Mouse (Mus musculus) heart, postnatal 0 days (tissue): ENCODE results near the gene Fam216b. TPM values are rescaled to one million over a fixed set of nuclear protein-coding genes. Genes with fewer than 3 reads are reported as not detected.

ENCODE experiments used
- ATAC-seq: fragments of 200-750 bp; cut with Nextera tagmentation; 2 replicates; pipeline ENCODE4 v1.8.0; 2017; ENCODE audit warnings: low read depth, moderate number of reproducible peaks, moderate library complexity; ENCODE audit not compliant: insufficient read depth
- DNase-seq: peaks from one replicate; pipeline ENCODE4 v3.0.0-alpha.2; 2016; ENCODE audit warnings: low spot score
- H3K27ac ChIP-seq: fragments of 300-500 bp; sonication (generic); 2 replicates; pipeline ENCODE4 v1.5.1; 2014; ENCODE audit warnings: low read depth, mild to moderate bottlenecking
- H3K27me3 ChIP-seq: fragments of 300-500 bp; sonication (generic); 2 replicates; pipeline ENCODE4 v1.6.1; 2014; ENCODE audit warnings: low read length, mixed read lengths; ENCODE audit not compliant: control insufficient read depth, insufficient read depth
- H3K36me3 ChIP-seq: fragments of 300-500 bp; sonication (generic); replicated peaks from 2 replicates; pipeline ENCODE4 v1.6.1; 2014; ENCODE audit warnings: low read length, mixed read lengths; ENCODE audit not compliant: control insufficient read depth, insufficient read depth
- H3K4me1 ChIP-seq: fragments of 300-500 bp; sonication (generic); 2 replicates; pipeline ENCODE4 v1.6.1; 2014; ENCODE audit warnings: antibody characterized with exemption; ENCODE audit not compliant: control insufficient read depth, insufficient read depth
- H3K4me2 ChIP-seq: fragments of 300-500 bp; sonication (generic); 2 replicates; pipeline ENCODE4 v1.6.1; 2014; ENCODE audit warnings: low read depth, mild to moderate bottlenecking, low read length, moderate library complexity
- H3K4me3 ChIP-seq: fragments of 300-500 bp; sonication (generic); 2 replicates; pipeline ENCODE4 v1.5.1; 2014; ENCODE audit warnings: low read depth, low read length
- H3K9ac ChIP-seq: fragments of 300-500 bp; sonication (generic); replicated peaks from 2 replicates; pipeline ENCODE4 v1.6.1; 2014; ENCODE audit warnings: low read depth, low read length, mixed read lengths
- H3K9me3 ChIP-seq: fragments of 300-500 bp; sonication (generic); replicated peaks from 2 replicates; pipeline ENCODE4 v1.6.1; 2016; ENCODE audit warnings: low read length; ENCODE audit not compliant: control insufficient read depth
- CTCF ChIP-seq: IDR thresholded peaks from 2 replicates; pipeline ENCODE4 v1.5.1; 2016; ENCODE audit warnings: antibody characterized with exemption, control low read depth, low read depth
- EP300 ChIP-seq: IDR thresholded peaks from 2 replicates; pipeline ENCODE4 v1.6.1; 2016; ENCODE audit warnings: antibody characterized with exemption, low read depth
- WGBS: fragments of 180-500 bp; shearing (Covaris S2); extraction: QIAGEN DNeasy Blood & Tissue Kit; methylation state at CpG from one replicate; pipeline ENCODE4 v1.1.7; 2014; 5-methylcytosine and 5-hydroxymethylcytosine counted together
- polyA plus RNA-seq: library from polyadenylated mRNA; unstranded; fragments of >200 nt; fragmentation: Nextera tagmentation; extraction: Ambion mirVana; gene quantifications from 2 replicates; pipeline ENCODE4 v1.2.1, GENCODE M21; 2015
- total RNA-seq: library from RNA; depleted of rRNA; stranded (reverse); fragments of >200 nt; gene quantifications from 2 replicates; pipeline ENCODE4 v1.2.3, GENCODE M21; 2014; ENCODE audit warnings: low replicate concordance; rRNA removed

The Fam216b gene
- total RNA-seq (not detected in 2 replicates), polyA plus RNA-seq (0.42 and 0.63 TPM in 2 replicates)

DNA sequence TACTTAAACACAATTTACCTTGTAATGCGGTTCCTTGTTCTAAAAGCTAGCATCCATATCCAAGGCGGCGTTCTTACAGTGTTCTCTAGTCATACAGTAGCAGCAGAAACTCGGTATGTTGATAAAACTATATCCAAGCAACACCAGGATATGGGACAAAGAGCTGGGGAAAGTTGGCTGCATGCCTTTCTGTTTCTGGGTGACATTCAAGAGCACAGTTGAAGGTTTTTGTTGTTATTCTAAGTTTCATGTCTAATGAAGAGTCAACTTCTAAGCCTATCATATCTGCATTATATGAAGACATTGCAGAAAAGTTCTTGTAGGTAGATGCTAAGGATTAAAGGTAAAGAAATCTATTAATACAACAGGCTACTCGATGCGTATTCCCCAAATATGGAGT is at the start of gene Fam216b:
Gene Fam216b (minus strand): TSS at position 101 of the 400 bp plus-strand sequence.
- H3K4me3 ChIP-seq = no peak within 1 kb of the TSS
- H3K36me3 ChIP-seq = no peaks in the 10 kb centered on the region
- ATAC-seq = no peak
- no peak within 1 kb of the TSS for H3K27ac ChIP-seq
- no peak within 1 kb of the TSS for H3K9ac ChIP-seq
- no peak within 1 kb of the TSS for H3K4me2 ChIP-seq
- no peak for TF ChIP-seq CTCF
- TF ChIP-seq EP300 = no peak
- WGBS = 63% methylated on average over 6 of the region's 6 CpGs
- DNase-seq = peak; percentile 41
- no peaks in the 10 kb centered on the region for H3K9me3 ChIP-seq
- H3K4me1 ChIP-seq = peaks cover 4% of the 10 kb centered on the region; the same call in 1 of the 2 replicates
- H3K27me3 ChIP-seq = no peaks in the 10 kb centered on the region

DNA sequence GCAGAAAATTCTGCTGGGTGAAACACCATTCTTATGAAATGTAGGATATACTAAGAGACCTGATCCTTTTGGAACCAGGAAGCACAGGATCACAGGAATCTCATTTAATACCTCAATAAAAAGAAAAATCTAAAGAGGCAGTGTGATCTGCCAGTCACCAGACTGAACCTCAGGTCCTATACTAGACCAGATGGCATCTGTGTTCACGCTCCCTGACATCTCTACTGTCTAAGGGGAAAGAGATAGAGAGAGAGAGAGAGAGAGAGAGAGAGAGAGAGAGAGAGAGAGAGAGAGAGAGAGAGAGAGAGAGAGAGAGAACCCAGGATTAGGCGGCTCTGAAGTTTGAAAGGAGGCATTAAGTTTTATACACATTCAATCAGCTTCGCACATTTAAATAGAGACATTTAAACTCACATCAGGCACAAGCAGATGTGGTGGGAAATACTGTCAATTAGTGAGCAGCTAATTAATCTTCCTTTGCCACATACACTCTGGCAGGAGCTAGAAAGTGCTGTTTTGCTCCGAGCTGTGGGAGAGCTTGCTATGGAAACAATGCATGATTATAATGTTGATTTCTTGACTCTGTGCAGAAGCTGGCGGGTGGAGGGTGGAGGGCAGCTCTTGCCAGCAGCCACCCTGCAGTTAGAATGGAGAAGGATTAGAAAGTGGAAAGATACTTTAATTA is 43.7 kb upstream of the Fam216b start:
- H3K27ac ChIP-seq = no peak overlapping the region
- ATAC-seq (no peak), DNase-seq (no peak)
- no peak for TF ChIP-seq EP300
- no peak for TF ChIP-seq CTCF
- H3K4me1 ChIP-seq = no peaks in the 10 kb centered on the region
- no peaks in the 10 kb centered on the region for H3K36me3 ChIP-seq
- no peak overlapping the region for H3K9ac ChIP-seq
- no peak overlapping the region for H3K4me2 ChIP-seq
- H3K27me3 ChIP-seq = no peaks in the 10 kb centered on the region
- no peak overlapping the region for H3K4me3 ChIP-seq
- H3K9me3 ChIP-seq = no peaks in the 10 kb centered on the region
- 58% methylated on average over 5 of the region's 5 CpGs for WGBS

DNA sequence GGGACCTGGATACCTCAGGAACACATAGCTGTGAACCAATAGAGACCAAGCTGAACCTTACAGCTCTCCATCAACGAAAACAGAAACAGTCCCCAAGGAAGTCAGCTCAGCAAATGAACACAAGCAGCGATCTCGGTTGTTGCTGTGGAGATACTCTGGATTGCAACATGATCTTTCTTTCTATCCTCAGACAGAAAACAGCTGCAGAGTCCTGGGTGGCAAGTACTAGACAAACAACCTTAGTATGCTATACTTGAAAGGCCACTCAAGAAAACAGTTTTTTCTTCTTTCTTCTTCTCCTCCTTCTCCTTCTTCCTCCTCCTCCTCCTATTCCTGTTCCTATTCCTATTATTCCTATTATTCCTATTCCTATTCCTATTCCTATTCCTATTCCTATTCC is 37.9 kb upstream of the Fam216b start:
- H3K4me1 ChIP-seq = no peaks in the 10 kb centered on the region
- DNase-seq = no peak
- 66% methylated on average over 3 of the region's 3 CpGs for WGBS

GRCm38 (mm10) chr14:78120286-78120685 is 31.5 kb upstream of the Fam216b start:
- peaks cover under 1% of the 10 kb centered on the region; the same call in 1 of the 2 replicates for H3K9me3 ChIP-seq
- no peak for TF ChIP-seq EP300
- no peak for TF ChIP-seq CTCF
- no peak overlapping the region for H3K9ac ChIP-seq
- H3K27me3 ChIP-seq = no peaks in the 10 kb centered on the region
- ATAC-seq (no peak), DNase-seq (no peak)
- no peaks in the 10 kb centered on the region for H3K36me3 ChIP-seq
- no peaks in the 10 kb centered on the region for H3K4me1 ChIP-seq
- H3K27ac ChIP-seq = no peak overlapping the region
- no peak overlapping the region for H3K4me2 ChIP-seq
- H3K4me3 ChIP-seq = no peak overlapping the region
- 57% methylated on average over 3 of the region's 3 CpGs for WGBS

More for the DNA sequence above, 37.9 kb upstream of the Fam216b start:
- TF ChIP-seq CTCF = no peak
- TF ChIP-seq EP300 = no peak
- ATAC-seq = no peak
- no peaks in the 10 kb centered on the region for H3K9me3 ChIP-seq
- H3K4me3 ChIP-seq = no peak overlapping the region
- H3K27me3 ChIP-seq = no peaks in the 10 kb centered on the region
- no peak overlapping the region for H3K9ac ChIP-seq
- H3K36me3 ChIP-seq = no peaks in the 10 kb centered on the region
- H3K27ac ChIP-seq = no peak overlapping the region
- H3K4me2 ChIP-seq = no peak overlapping the region

GRCm38 (mm10) chr14:78119449-78120200 is 30.8 kb upstream of the Fam216b start:
- DNase-seq = no peak
- 55% methylated on average over 10 of the region's 10 CpGs for WGBS
- TF ChIP-seq EP300 (no peak), CTCF (no peak)
- Histone ChIP-seq H3K4me1 (no peaks in the 10 kb centered on the region), H3K4me3 (no peak overlapping the region), H3K4me2 (no peak overlapping the region), H3K9me3 (peaks cover 5% of the 10 kb centered on the region; the same call in 1 of the 2 replicates), H3K27me3 (no peaks in the 10 kb centered on the region), H3K9ac (no peak overlapping the region), H3K27ac (no peak overlapping the region), H3K36me3 (no peaks in the 10 kb centered on the region)
- ATAC-seq = no peak
